Mouse (Mus musculus): Measurements from ENCODE around the gene Plekho1. TPM values are rescaled to one million over a fixed set of nuclear protein-coding genes. Genes with fewer than 3 reads are reported as not detected.

Plekho1 gene
- polyA plus RNA-seq, 1 experiment from 2014 or later: 26.1 TPM

DNA sequence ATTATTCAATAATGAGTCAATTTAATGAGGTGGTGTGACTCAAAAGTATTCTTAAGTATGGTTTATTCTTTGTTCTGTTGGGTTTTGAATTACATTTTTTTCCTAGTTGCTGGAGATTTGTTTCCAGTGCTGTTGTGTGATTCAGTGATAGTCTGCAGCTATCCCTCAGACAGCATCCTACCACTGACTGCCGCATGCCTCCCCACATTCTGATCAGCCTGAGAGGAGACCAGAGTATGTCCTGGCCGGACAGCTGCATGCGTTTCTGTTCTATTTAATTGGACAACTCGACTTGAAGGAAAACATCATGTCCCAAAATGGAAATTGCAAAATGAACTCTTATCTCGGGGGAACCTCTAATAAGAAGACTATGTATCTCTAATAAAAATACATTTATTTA is 47.5 kb downstream of the Plekho1 start:
- H3K27me3 ChIP-seq (ENCODE audit: control insufficient read depth, insufficient read depth, low read length): no peaks in the 10 kb centered on the region
- no peak overlapping the region for H3K4me2 ChIP-seq (replicated peaks; ENCODE audit: low read depth)
- no peak overlapping the region for H3K27ac ChIP-seq (replicated peaks)
- no peak overlapping the region for H3K9ac ChIP-seq (ENCODE audit: low read length)
- DNase-seq (ENCODE audit: low spot score) (no peak), ATAC-seq (ENCODE audit: low FRiP score, low TSS enrichment) (no peak)
- TF ChIP-seq CTCF (IDR thresholded peaks at IDR 0.05; ENCODE audit: low read depth): no peak
- no peak for TF ChIP-seq EP300 (optimal IDR thresholded peaks at IDR 0.05)
- H3K36me3 ChIP-seq (ENCODE audit: control insufficient read depth, insufficient read depth, low read length): 0 out of 2 replicates have a peak, but pooled peaks cover 2% of the 10 kb centered on the region
- 91% methylated on average over 5 of the region's 5 CpGs for WGBS
- no peak overlapping the region for H3K4me3 ChIP-seq (ENCODE audit: low read depth, low read length)
- H3K4me1 ChIP-seq (replicated peaks; ENCODE audit: control insufficient read depth, insufficient read depth): no peaks in the 10 kb centered on the region
- H3K9me3 ChIP-seq (ENCODE audit: control insufficient read depth, low read length): no peaks in the 10 kb centered on the region

DNA sequence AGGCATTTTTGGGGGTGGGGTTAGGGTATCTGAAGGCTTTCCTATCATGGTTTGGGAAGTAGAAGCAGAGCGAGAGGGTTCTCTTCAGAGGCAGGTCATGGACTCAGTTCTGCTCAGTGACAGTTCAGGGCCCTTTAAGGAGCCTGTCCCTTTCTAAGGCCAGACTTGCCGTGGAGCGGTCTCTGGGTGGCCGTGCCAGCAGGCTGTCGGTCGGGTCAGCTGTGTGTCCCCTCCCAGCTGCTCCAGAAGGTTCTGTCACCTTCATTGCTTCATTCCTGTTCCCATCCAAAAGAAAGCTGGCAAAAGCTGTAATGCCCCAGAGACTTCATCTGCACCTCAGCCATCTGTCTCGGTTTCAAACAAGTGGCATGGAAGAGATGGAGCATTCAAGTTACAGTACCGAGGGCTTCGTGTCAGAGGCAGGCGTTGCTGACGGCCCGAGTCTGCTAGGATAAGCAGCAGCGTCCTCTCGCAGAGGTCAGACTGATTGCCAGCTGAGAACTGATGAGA is 50.0 kb downstream of the Plekho1 start:
- H3K36me3 ChIP-seq (ENCODE audit: control insufficient read depth, insufficient read depth, low read length): peaks cover 7% of the 10 kb centered on the region
- no peak overlapping the region for H3K9ac ChIP-seq (ENCODE audit: low read length)
- H3K4me3 ChIP-seq (ENCODE audit: low read depth, low read length): no peak overlapping the region
- H3K27ac ChIP-seq (replicated peaks): no peak overlapping the region
- no peaks in the 10 kb centered on the region for H3K27me3 ChIP-seq (ENCODE audit: control insufficient read depth, insufficient read depth, low read length)
- TF ChIP-seq CTCF (IDR thresholded peaks at IDR 0.05; ENCODE audit: low read depth) (no peak), EP300 (optimal IDR thresholded peaks at IDR 0.05) (no peak)
- no peak for ATAC-seq (ENCODE audit: low FRiP score, low TSS enrichment)
- no peaks in the 10 kb centered on the region for H3K9me3 ChIP-seq (ENCODE audit: control insufficient read depth, low read length)
- H3K4me2 ChIP-seq (replicated peaks; ENCODE audit: low read depth): no peak overlapping the region
- no peaks in the 10 kb centered on the region for H3K4me1 ChIP-seq (replicated peaks; ENCODE audit: control insufficient read depth, insufficient read depth)
- 88% methylated on average over 14 of the region's 14 CpGs for WGBS
- DNase-seq (ENCODE audit: low spot score): no peak

- TF ChIP-seq CTCF (IDR thresholded peaks at IDR 0.05; ENCODE audit: low read depth) (no peak), EP300 (optimal IDR thresholded peaks at IDR 0.05) (no peak)
- no peaks in the 10 kb centered on the region for H3K9me3 ChIP-seq (ENCODE audit: control insufficient read depth, low read length)
- no peak overlapping the region for H3K4me2 ChIP-seq (replicated peaks; ENCODE audit: low read depth)
- H3K27me3 ChIP-seq (ENCODE audit: control insufficient read depth, insufficient read depth, low read length): no peaks in the 10 kb centered on the region
- no peak overlapping the region for H3K27ac ChIP-seq (replicated peaks)
- peaks cover 12% of the 10 kb centered on the region for H3K36me3 ChIP-seq (ENCODE audit: control insufficient read depth, insufficient read depth, low read length)
- H3K4me3 ChIP-seq (ENCODE audit: low read depth, low read length): no peak overlapping the region
- 73% methylated on average over 8 of the region's 8 CpGs for WGBS
- no peak overlapping the region for H3K9ac ChIP-seq (ENCODE audit: low read length)
- no peaks in the 10 kb centered on the region for H3K4me1 ChIP-seq (replicated peaks; ENCODE audit: control insufficient read depth, insufficient read depth)
- DNase-seq (ENCODE audit: low spot score) (no peak), ATAC-seq (ENCODE audit: low FRiP score, low TSS enrichment) (no peak)
Measured at GRCm38 (mm10) chr3:95944742-95945141, 51.1 kb downstream of the Plekho1 start.

GRCm38 (mm10) chr3:95943226-95943625 is 52.6 kb downstream of the Plekho1 start:
- Histone ChIP-seq H3K27me3 (ENCODE audit: control insufficient read depth, insufficient read depth, low read length) (no peaks in the 10 kb centered on the region), H3K36me3 (ENCODE audit: control insufficient read depth, insufficient read depth, low read length) (peaks cover 19% of the 10 kb centered on the region), H3K4me3 (ENCODE audit: low read depth, low read length) (no peak overlapping the region), H3K9me3 (ENCODE audit: control insufficient read depth, low read length) (no peaks in the 10 kb centered on the region), H3K4me1 (replicated peaks; ENCODE audit: control insufficient read depth, insufficient read depth) (no peaks in the 10 kb centered on the region), H3K27ac (replicated peaks) (no peak overlapping the region), H3K4me2 (replicated peaks; ENCODE audit: low read depth) (no peak overlapping the region), H3K9ac (ENCODE audit: low read length) (no peak overlapping the region)
- no peak for DNase-seq (ENCODE audit: low spot score)
- ATAC-seq (ENCODE audit: low FRiP score, low TSS enrichment): no peak
- 95% methylated on average over 7 of the region's 7 CpGs for WGBS
- no peak for TF ChIP-seq CTCF (IDR thresholded peaks at IDR 0.05; ENCODE audit: low read depth)
- TF ChIP-seq EP300 (optimal IDR thresholded peaks at IDR 0.05): no peak

GRCm38 (mm10) chr3:95942749-95943148 is 53.1 kb downstream of the Plekho1 start:
- DNase-seq (ENCODE audit: low spot score) (no peak), ATAC-seq (ENCODE audit: low FRiP score, low TSS enrichment) (peak; percentile 49; the same call in 1 of the 2 replicates)
- 75% methylated on average over 6 of the region's 6 CpGs for WGBS
- Histone ChIP-seq H3K36me3 (ENCODE audit: control insufficient read depth, insufficient read depth, low read length) (peaks cover 22% of the 10 kb centered on the region), H3K9me3 (ENCODE audit: control insufficient read depth, low read length) (no peaks in the 10 kb centered on the region), H3K4me2 (replicated peaks; ENCODE audit: low read depth) (no peak overlapping the region), H3K27ac (replicated peaks) (no peak overlapping the region), H3K4me1 (replicated peaks; ENCODE audit: control insufficient read depth, insufficient read depth) (no peaks in the 10 kb centered on the region), H3K27me3 (ENCODE audit: control insufficient read depth, insufficient read depth, low read length) (no peaks in the 10 kb centered on the region), H3K4me3 (ENCODE audit: low read depth, low read length) (no peak overlapping the region), H3K9ac (ENCODE audit: low read length) (no peak overlapping the region)
- no peak for TF ChIP-seq EP300 (optimal IDR thresholded peaks at IDR 0.05)
- no peak for TF ChIP-seq CTCF (IDR thresholded peaks at IDR 0.05; ENCODE audit: low read depth)

DNA sequence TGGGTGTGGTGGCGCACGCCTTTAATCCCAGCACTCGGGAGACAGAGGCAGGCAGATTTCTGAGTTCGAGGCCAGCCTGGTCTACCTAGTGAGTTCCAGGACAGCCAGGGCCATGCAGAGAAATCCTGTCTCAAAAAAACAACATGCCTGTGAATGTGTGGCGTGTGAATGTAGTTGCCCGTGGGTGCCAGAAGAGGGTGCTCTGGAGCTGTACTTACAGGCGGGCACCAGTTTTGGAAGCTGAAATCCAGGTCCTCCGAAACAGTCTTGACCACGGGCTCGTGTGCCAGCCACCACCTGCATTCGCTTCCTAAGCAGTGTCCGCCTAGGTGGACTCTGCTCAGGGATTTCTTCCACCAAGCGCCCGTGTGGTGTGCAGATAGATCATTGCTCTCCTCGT is 57.0 kb downstream of the Plekho1 start:
- ATAC-seq (ENCODE audit: low FRiP score, low TSS enrichment) (no peak), DNase-seq (ENCODE audit: low spot score) (no peak)
- no peak overlapping the region for H3K9ac ChIP-seq (ENCODE audit: low read length)
- H3K9me3 ChIP-seq (ENCODE audit: control insufficient read depth, low read length): no peaks in the 10 kb centered on the region
- WGBS: 97% methylated on average over 15 of the region's 15 CpGs
- no peak overlapping the region for H3K27ac ChIP-seq (replicated peaks)
- H3K27me3 ChIP-seq (ENCODE audit: control insufficient read depth, insufficient read depth, low read length): no peaks in the 10 kb centered on the region
- H3K4me2 ChIP-seq (replicated peaks; ENCODE audit: low read depth): no peak overlapping the region
- H3K4me3 ChIP-seq (ENCODE audit: low read depth, low read length): no peak overlapping the region
- TF ChIP-seq EP300 (optimal IDR thresholded peaks at IDR 0.05): no peak
- peak; percentile 61 for TF ChIP-seq CTCF (IDR thresholded peaks at IDR 0.05; ENCODE audit: low read depth)
- H3K4me1 ChIP-seq (replicated peaks; ENCODE audit: control insufficient read depth, insufficient read depth): no peaks in the 10 kb centered on the region
- peaks cover 28% of the 10 kb centered on the region for H3K36me3 ChIP-seq (ENCODE audit: control insufficient read depth, insufficient read depth, low read length)

Other genes starting within 250 kb of the Plekho1 start
- 22.4 and 24.4 TPM in 2 replicates for gene Tars2, start 235.8 kb downstream of the Plekho1 start, polyA plus RNA-seq (2015; fragmentation: Nextera tagmentation; extraction: Ambion mirVana)
- 11.1 and 12.0 TPM in 2 replicates for gene Rprd2, start 177.1 kb downstream of the Plekho1 start, polyA plus RNA-seq (2015; fragmentation: Nextera tagmentation; extraction: Ambion mirVana)
- 12.9 and 13.8 TPM in 2 replicates for gene Prpf3, start 140.1 kb downstream of the Plekho1 start, polyA plus RNA-seq (2015; fragmentation: Nextera tagmentation; extraction: Ambion mirVana)
- 283 and 301 TPM in 2 replicates for gene Mrps21, start 124.5 kb downstream of the Plekho1 start, polyA plus RNA-seq (2015; fragmentation: Nextera tagmentation; extraction: Ambion mirVana)
- gene Ciart, start 113.8 kb downstream of the Plekho1 start, polyA plus RNA-seq (2015; fragmentation: Nextera tagmentation; extraction: Ambion mirVana): 2.3 and 3.2 TPM in 2 replicates
- 14.2 and 14.8 TPM in 2 replicates for gene BC028528, start 104.0 kb downstream of the Plekho1 start, polyA plus RNA-seq (2015; fragmentation: Nextera tagmentation; extraction: Ambion mirVana)
- 33.4 and 37.6 TPM in 2 replicates for gene Aph1a, start 102.0 kb downstream of the Plekho1 start, polyA plus RNA-seq (2015; fragmentation: Nextera tagmentation; extraction: Ambion mirVana)
- 0.68 and 1.1 TPM in 2 replicates for gene Car14, start 91.3 kb downstream of the Plekho1 start, polyA plus RNA-seq (2015; fragmentation: Nextera tagmentation; extraction: Ambion mirVana)
- 60.4 and 67.2 TPM in 2 replicates for gene Anp32e, start 66.8 kb downstream of the Plekho1 start, polyA plus RNA-seq (2015; fragmentation: Nextera tagmentation; extraction: Ambion mirVana)
- 28.0 and 32.1 TPM in 2 replicates for gene Vps45, start 62.5 kb upstream of the Plekho1 start, polyA plus RNA-seq (2015; fragmentation: Nextera tagmentation; extraction: Ambion mirVana)
- gene Otud7b, start 108.5 kb upstream of the Plekho1 start, polyA plus RNA-seq (2015; fragmentation: Nextera tagmentation; extraction: Ambion mirVana): 12.3 and 14.5 TPM in 2 replicates
- gene Mtmr11, start 166.0 kb upstream of the Plekho1 start, polyA plus RNA-seq (2015; fragmentation: Nextera tagmentation; extraction: Ambion mirVana): 8.2 and 10.2 TPM in 2 replicates
- gene Sf3b4, start 176.3 kb upstream of the Plekho1 start, polyA plus RNA-seq (2015; fragmentation: Nextera tagmentation; extraction: Ambion mirVana): 70.1 and 72.8 TPM in 2 replicates
- gene Sv2a, start 185.2 kb upstream of the Plekho1 start, polyA plus RNA-seq (2015; fragmentation: Nextera tagmentation; extraction: Ambion mirVana): 2.9 and 4.2 TPM in 2 replicates
- 53.6 and 55.1 TPM in 2 replicates for gene Bola1, start 223.7 kb upstream of the Plekho1 start, polyA plus RNA-seq (2015; fragmentation: Nextera tagmentation; extraction: Ambion mirVana)
- gene Hist2h2ab, start 223.9 kb upstream of the Plekho1 start, polyA plus RNA-seq (2015; fragmentation: Nextera tagmentation; extraction: Ambion mirVana): 0.68 TPM in 1 of 2 replicates, not detected in the other
- gene Hist2h2ac, start 224.9 kb upstream of the Plekho1 start, polyA plus RNA-seq (2015; fragmentation: Nextera tagmentation; extraction: Ambion mirVana): 3.1 and 6.2 TPM in 2 replicates
- gene Hist2h2be, start 225.1 kb upstream of the Plekho1 start, polyA plus RNA-seq (2015; fragmentation: Nextera tagmentation; extraction: Ambion mirVana): 3.2 and 3.4 TPM in 2 replicates
- gene Hist2h3c2, start 243.1 kb upstream of the Plekho1 start, polyA plus RNA-seq (2015; fragmentation: Nextera tagmentation; extraction: Ambion mirVana): 1.2 and 2.8 TPM in 2 replicates
- 218 and 246 TPM in 2 replicates for gene Hist2h2aa2, start 244.3 kb upstream of the Plekho1 start, polyA plus RNA-seq (2015; fragmentation: Nextera tagmentation; extraction: Ambion mirVana)
- 81.4 and 98.7 TPM in 2 replicates for gene Hist2h2aa1, start 249.5 kb upstream of the Plekho1 start, polyA plus RNA-seq (2015; fragmentation: Nextera tagmentation; extraction: Ambion mirVana)